Mouse (Mus musculus) natural killer cell, adult 2 months (primary cell): ENCODE measurements around the gene Rpl28.

Experiments
- DNase-seq, 2 experiments: peaks; one replicate each; pipeline ENCODE4 v3.0.0; 2022; ENCODE audit warnings: low spot score in 2 of 2

The Rpl28 gene

GRCm38 (mm10) chr7:4835631-4836327, 43.1 kb downstream of the Rpl28 start:
- no peak for DNase-seq

GRCm38 (mm10) chr7:4836351-4836792, 43.7 kb downstream of the Rpl28 start:
- DNase-seq: peak; percentile 53 to 70

- no peak for DNase-seq
Measured at GRCm38 (mm10) chr7:4837639-4838038, 45.0 kb downstream of the Rpl28 start.

DNA sequence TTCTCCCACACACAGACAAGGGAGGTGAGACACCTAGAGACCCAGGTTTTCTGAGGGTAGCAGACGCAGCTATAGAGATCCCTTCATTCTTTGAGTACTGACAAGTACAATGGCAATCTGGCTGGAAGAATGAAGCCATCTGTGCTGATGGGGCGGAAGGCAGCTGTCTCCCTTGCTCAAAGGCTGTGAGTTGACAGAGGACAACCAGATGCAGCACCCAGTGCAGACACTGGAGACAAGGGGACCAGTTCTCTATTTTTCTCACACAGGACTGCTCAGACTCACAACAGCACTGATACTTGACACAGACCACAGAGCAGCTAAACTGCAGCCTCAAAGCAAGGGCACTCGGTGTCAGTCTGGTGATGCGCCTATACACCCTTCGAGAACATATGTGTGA, 49.4 kb downstream of the Rpl28 start:
- no peak for DNase-seq

DNA sequence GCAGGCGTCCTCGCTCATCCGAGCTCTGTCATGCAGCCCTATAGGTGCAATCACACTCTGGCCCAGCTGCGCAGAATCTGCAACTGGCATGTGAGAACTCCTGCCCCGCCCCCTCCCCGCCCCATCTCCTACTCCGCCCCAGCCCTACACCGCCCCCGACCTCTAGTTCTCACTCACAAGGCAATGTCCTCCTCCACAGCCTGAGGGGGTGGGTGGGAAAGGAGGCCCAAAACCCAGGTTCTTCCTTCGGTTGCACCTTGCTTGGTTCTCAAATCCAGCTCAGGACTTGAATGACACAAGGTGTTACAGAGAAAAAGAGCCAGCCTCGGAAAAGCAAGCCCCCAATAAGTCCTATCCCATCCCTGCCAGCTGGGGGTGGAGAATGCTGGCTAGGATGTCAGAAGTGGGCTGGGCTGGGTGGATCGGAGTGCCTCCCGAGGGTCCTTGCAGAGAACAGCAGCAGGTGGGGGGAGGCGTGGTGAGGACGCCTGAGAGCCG, 50.0 kb downstream of the Rpl28 start:
- DNase-seq: no peak

DNA sequence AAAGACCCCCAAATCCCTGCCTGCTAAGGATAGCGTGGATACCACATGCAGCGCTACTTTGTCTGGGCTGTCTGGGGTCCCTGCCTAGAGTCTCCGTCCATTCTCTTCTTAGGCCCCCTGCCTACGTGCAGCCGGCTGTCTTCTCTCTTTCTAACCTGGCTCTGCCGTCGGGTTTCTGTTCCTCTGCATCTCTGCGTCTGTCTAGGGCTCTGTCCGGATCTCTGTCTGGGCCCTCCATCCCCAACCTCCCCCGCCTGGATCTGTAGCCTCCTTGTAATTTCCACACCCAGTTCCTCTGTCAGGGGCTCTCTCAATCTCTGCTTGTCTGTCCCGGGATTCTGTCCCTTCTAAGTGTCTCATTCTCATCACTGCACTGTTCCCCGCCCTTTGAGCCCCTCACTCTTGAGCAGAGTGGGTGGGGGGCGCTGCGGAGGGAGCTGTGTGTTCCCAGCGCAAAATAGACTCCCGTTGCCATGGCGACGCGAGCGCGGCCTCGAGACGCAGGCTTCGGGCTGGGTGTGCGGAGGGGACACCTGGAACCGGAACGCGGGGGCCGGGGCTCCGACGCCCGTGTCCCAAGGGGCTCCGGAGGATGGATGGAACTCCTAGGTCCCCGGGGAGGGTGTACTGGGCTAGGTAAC, 51.0 kb downstream of the Rpl28 start:
- DNase-seq: no peak

- DNase-seq: no peak
Measured at GRCm38 (mm10) chr7:4844245-4844916, 51.7 kb downstream of the Rpl28 start, which contains the start of gene Shisa7. Gene Shisa7, minus strand, starts transcription at chr7:4844696.
